Mouse (Mus musculus) left cerebral cortex, adult 2 months (tissue): ENCODE results near the gene Zfp512. TPM values are rescaled to one million over a fixed set of nuclear protein-coding genes. Genes with fewer than 3 reads are reported as not detected.
"Not testable (repeated sequence)": the region's sequence is repeated elsewhere in the genome, so short reads cannot be mapped to it uniquely, and the experiment has no call there.

ENCODE experiments used
- DNase-seq, 2 experiments: peaks; one replicate each; pipeline ENCODE4 v3.0.0; 2021 to 2022; ENCODE audit warnings: low spot score in 2 of 2, mixed read lengths in 1 of 2; ENCODE audit errors: extremely low spot score in 1 of 2
- H3K27ac ChIP-seq: fragments of 200-600 bp; 2 replicates; pipeline ENCODE4 v1.8.1; 2022
- H3K4me3 ChIP-seq: fragments of 200-600 bp; 2 replicates; pipeline ENCODE4 v1.8.1; 2022
- CTCF ChIP-seq: fragments of 200-600 bp; IDR thresholded peaks from 2 replicates; pipeline ENCODE4 v1.8.1; 2022; ENCODE audit warnings: antibody characterized with exemption, mild to moderate bottlenecking, moderate library complexity
- intact Hi-C: fragments of 180-260 bp; cut with DNase I; formaldehyde crosslinking; loops from one replicate; pipeline ENCODE4 v1.15.1; 2025
- long read RNA-seq, 2 experiments: library from polyadenylated mRNA; stranded (forward); transcript quantifications; one replicate each; pipeline ENCODE4 v2.0.0; 2021; ENCODE audit warnings: borderline mapping rate in 2 of 2
- total RNA-seq, 2 experiments: library from RNA; stranded (reverse); gene quantifications; 2 replicates each; pipeline ENCODE4 v1.2.3; 2021

The Zfp512 gene
- 10 to 100 TPM; 50.4 to 53.3 TPM for total RNA-seq
- long read RNA-seq, experiment 1, transcript Zfp512-201 (14 exons, 3,299 nt), result major isoform, 23 of 99 reads
- long read RNA-seq, experiment 1, partial matches to known transcripts, result 40 of 99 reads
- long read RNA-seq, experiment 1, other reads (novel, unspliced or antisense), result 34 of 99 reads
- long read RNA-seq, experiment 2, transcript Zfp512-201 (14 exons, 3,299 nt), result major isoform, 22 of 62 reads
- long read RNA-seq, experiment 2, partial matches to known transcripts, result 22 of 62 reads
- long read RNA-seq, experiment 2, other reads (novel, unspliced or antisense), result 17 of 62 reads

DNA sequence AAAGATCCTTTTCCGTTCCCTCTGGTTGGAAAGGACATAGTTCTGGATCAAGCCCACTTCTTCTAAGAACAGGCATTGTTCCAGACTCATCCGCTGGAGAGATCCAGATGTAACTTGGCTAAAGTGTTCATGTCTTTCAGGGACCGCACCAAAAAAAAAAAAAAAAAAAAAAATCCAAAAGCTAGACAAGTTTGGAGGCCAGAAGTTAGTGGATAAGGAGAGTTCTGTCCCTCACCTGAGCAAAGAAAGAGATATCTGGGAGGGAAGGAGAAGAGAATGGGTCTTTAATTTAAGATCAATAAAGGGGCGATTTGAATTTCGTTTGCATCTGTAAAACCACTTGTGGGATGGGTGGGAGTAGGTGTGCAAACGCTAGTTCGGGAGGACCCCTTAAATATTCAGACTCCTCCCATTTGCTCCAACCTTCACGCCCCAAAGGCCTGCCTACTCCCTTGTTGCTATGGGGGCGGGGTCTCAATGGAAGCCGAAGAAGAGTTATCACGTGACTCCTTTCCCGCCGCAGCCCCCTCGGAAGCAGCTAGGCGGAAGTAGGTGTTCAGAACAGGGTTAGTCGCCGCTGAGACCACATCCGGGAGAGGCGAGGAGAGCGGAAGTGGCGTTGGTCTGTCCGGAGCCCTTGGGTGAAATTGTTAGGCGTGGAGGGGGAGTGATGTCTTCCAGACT is at the start of gene Zfp512:
Gene Zfp512, plus strand, starts transcription at position 554 of the 684 bp plus-strand sequence.
- peak; percentile 9; the same call in 1 of the 2 replicates for TF ChIP-seq CTCF
- peak; percentile 85 to 92 for DNase-seq
- intact Hi-C loops, result loop anchor here (2.0 kb wide), 1 partner anchor 75 kb away; the partner anchor contains the start of genes Slc4a1ap and Supt7l

DNA sequence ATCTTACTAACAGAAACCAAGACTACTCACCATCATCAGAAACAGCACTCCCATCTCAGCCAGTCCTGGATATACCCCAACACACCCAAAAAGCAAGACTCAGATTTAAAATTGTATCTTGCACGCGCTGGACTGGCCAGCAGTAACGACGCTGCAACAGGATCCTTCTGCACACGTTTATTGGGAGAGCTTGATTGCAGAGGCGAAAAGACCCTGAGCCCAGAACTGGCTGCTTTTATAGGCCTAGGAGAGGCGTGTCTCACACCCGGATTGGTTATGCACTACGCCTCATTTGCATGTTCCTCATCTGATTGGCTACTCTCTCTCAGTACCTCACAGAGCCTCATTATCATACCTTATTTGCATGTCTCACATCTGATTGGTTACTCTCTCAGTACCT is 17.5 kb upstream of the Zfp512 start:
- DNase-seq, intact Hi-C loops, H3K4me3 ChIP-seq, H3K27ac ChIP-seq: not testable (repeated sequence)

More for the DNA sequence above, at the start of gene Zfp512:
- H3K4me3 ChIP-seq, result peak within 1 kb of the TSS; percentile 71
- peak within 1 kb of the TSS; percentile 13 for H3K27ac ChIP-seq

DNA sequence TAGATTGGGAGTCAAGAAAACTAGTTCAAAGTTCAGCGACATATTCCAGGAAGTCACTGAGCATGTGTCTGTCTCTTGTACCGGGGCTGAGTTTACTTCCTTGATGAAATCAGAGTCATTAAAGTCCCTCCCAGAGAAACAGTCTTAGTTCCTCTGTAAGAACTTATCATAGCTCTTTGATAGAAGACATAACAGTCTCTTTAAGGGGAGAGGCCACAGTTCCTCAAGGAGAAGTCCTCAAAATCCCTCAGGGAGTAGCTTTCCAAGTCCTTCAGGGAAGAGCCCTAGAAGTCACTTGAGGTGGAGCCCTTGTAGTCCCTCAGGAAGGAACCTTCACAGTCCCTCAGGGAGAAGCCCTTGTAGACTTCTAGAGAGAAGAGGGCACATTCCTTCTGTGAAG is 895 bp upstream of the Zfp512 start:
- no peak for TF ChIP-seq CTCF
- intact Hi-C loops, result no loop called here
- H3K27ac ChIP-seq, result no peak overlapping the region
- no peak for DNase-seq
- H3K4me3 ChIP-seq, result no peak overlapping the region

DNA sequence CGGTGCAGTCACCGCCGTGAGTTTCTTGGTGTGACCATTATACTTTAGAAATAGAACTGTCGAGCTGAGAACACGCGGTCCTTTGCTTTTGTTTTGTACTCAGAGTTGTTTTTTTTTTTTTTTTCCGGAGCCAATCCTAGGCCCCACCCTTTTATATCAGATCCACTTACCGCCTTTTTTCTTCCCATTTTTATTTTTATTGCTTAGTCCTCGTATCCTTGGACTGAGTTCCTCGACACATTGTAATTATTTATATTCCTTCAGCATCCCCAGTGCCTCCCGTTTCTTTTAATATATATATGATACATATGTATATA is 289 bp downstream of the Zfp512 start:
- DNase-seq, result no peak
- Histone ChIP-seq H3K27ac (peak overlapping the region; percentile 13), H3K4me3 (peak overlapping the region; percentile 71)
- no peak for TF ChIP-seq CTCF
- intact Hi-C loops, result loop anchor here (2.0 kb wide), 1 partner anchor 74 kb away; the partner anchor contains the start of genes Slc4a1ap and Supt7l

DNA sequence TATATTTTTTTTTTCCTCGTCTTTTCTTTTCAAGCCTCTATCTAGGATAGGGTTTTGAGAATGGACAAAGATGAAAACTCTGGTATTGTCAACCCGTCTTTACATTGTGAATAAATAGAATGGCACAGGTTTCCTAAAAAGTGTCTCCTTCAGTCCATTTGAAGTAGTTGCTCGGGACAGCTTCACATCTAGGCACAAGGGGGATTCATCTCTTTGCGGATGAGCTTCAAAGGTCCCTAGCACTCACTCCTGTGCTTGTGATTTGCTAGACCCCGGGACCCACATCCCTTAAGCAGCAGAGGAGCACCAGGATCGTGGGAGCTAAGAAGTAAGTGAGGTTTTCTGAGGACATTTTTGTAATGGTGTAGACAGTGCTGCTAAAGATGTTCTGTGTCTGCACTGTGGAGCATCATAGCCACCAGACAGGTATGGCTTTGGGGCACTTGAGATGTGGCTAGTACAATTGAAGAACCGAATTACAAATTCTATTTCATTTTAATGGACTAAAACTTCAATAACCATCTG is 717 bp downstream of the Zfp512 start:
- H3K4me3 ChIP-seq, result peak overlapping the region; percentile 71
- DNase-seq, result no peak
- TF ChIP-seq CTCF, result no peak
- peak overlapping the region; percentile 13; the same call in 1 of the 2 replicates for H3K27ac ChIP-seq
- intact Hi-C loops, result loop anchor here (2.0 kb wide), 1 partner anchor 74 kb away; the partner anchor contains the start of genes Slc4a1ap and Supt7l

DNA sequence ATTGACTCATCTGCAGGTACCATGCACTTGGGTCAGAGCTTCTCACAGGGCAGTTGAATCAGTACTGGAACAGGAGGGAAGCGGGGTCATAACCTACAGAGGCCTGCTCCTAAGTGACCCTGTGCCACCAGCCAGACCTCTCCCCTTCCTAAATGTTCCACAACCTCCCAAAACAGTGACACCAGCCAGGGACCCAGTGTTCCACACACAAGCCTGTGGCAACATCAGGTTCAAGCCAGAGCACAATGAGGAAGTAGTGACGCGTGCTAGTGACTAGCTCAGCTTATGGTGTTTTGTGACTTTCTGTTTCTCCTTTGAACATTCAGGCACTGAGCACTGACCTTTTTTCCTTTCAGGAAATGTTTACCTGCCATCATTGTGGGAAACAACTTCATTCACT is 15.6 kb downstream of the Zfp512 start:
- no peak for DNase-seq
- Histone ChIP-seq H3K4me3 (no peak overlapping the region), H3K27ac (no peak overlapping the region)
- intact Hi-C loops, result no loop called here
- TF ChIP-seq CTCF, result no peak

DNA sequence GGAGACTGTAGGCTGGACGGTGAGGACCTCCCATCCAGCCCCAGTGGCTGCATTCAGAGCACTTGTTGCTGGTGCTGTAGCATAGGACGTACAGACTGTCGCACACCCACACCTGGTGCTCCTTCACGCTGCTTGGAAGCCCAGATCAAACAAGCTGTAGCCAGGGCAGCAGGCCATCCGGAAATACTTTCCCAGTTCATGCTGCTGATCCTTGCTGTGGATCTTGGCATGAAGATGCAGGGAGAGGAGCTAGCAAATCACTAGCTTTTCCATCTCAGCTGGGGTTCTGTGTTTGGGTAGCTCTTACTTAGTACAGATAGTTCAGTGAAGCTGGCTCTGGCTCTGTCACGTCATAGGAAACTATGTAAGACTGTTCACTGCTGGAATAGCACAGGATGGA is 17.5 kb downstream of the Zfp512 start:
- DNase-seq, result no peak
- intact Hi-C loops, result no loop called here
- Histone ChIP-seq H3K4me3 (no peak overlapping the region), H3K27ac (no peak overlapping the region)
- no peak for TF ChIP-seq CTCF

DNA sequence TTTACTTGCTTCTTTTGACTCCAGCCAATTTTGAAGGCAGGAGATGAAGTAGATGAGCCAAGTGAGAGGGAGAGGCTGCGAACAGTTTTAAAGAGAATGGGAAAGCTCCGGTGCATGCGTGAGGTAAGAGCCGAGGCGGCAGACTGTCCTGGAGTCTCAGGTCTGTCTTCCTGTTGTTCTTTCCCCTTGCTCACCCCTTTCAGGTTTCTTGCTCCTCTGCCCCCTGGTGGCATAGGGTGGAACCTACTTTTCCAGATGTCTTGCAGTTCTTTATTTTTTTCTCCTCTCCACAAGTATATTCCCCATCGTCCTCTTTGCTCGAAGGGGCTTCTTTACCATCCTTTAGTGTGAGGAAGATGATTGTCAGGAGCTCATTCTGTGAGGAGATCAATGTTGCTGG is 18.1 kb downstream of the Zfp512 start:
- peak; percentile 70 for TF ChIP-seq CTCF
- peak; percentile 30 to 50 for DNase-seq
- Histone ChIP-seq H3K4me3 (no peak overlapping the region), H3K27ac (no peak overlapping the region)
- intact Hi-C loops, result no loop called here

DNA sequence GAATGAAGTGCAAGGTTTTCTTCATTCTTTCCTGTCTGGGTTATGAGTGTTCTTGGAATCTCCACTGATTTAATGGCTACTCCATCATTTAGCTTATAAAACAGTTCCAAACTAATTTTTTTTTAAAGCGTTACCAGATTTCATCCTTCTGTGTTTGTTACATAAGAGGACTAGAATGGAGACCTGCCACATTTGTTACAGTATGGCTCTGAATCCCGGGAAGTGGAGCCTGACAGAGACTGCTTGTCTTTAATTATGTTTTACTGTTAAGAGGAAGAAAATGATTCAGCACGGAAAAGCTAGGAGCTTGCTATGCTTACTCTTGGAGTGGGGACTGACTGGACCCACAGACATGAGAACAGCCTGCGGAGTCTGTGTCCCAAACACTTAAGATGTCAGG is 28.3 kb downstream of the Zfp512 start:
- Histone ChIP-seq H3K4me3 (no peak overlapping the region), H3K27ac (no peak overlapping the region; the same call in 1 of the 2 replicates)
- no peak for DNase-seq
- no peak for TF ChIP-seq CTCF
- intact Hi-C loops, result no loop called here

DNA sequence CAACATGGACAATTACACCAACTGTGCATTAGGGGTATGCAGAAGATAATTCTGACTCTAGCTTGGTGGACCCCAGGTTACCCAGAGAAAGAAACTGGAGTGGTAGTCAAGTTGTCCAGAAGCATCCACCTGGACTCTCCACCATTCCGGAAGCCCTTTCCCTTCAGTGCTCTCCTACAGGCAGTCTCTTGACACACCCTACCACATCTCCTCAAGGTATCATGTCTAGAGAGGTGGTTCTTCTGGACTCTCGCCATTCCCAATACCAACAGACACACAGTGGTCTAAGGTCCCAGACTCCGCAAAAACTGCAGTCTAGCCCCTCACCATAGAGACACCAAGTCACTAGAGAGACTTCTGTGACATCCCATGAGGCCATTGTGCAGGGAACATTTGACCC is 33.2 kb downstream of the Zfp512 start, which contains the start of gene 4930548H24Rik:
Gene 4930548H24Rik, plus strand, starts transcription at position 301 of the 400 bp plus-strand sequence.
- Histone ChIP-seq H3K4me3 (no peak within 1 kb of the TSS), H3K27ac (no peak within 1 kb of the TSS)
- DNase-seq, result no peak
- intact Hi-C loops, result no loop called here
- TF ChIP-seq CTCF, result no peak

DNA sequence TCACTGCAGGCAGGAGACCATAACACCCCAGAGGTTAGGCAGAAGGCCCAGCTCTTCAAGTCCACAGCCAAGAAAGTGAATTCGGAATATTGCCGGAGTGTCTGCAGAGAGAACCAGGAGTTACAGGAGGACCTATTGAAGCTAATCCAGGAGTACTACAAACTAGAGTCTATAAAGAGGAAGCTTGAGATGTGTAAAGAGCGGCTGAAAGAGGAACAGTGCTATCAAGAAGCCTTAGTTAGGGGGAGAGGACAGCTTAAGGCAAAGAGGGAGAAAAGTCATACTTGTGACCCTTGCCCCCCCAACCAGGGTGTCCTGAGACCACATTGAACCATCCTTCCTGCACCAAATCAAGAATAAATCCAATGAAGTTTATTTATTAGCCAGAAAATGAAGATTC is 35.7 kb downstream of the Zfp512 start:
- TF ChIP-seq CTCF, result no peak
- H3K27ac ChIP-seq, result no peak overlapping the region
- DNase-seq, result no peak
- H3K4me3 ChIP-seq, result no peak overlapping the region
- intact Hi-C loops, result no loop called here

DNA sequence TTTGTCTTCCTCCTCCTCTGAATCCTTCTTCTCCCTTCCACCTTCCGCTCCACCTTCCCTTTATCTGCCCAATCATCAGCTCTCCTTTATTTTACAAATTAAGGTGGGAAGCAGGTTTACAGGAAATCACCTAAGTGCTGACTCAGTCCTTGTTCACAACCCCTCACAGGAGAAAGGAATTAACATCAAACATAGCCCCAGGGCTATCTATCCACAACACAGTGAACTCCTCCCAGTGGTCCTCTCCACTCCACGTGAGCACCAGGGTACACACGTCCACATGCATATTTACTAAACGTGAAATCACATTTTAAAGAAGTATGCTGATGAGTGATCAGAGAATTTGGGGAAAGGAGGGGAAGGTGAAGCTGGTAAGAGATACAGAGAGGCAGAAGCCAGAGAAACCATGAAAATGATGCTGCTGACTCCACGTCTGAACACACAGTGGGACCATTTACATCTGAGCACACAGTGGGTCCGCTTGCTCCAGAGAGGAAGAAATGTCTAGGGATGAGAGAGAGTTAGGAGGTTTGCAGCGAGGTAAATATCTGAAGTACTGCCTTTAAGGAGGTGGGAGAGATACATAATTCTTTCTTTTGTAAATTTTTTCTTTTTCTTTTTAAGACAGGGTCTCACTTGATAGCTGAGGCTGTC is 37.0 kb downstream of the Zfp512 start:
- no peak for TF ChIP-seq CTCF
- Histone ChIP-seq H3K4me3 (no peak overlapping the region), H3K27ac (no peak overlapping the region)
- intact Hi-C loops, result no loop called here
- DNase-seq, result no peak
